In genomic region chr7:75190192-75190591, GRCm38 (mm10) we compare ENCODE assay signal across 27 mouse cellular contexts.
A peak's percentile ranks its signal among the peaks of the same experiment; 100 is the strongest.
DNase-seq lines count a peak whose midpoint lies in the region; ATAC-seq and TF ChIP-seq lines count a peak whose summit lies in the region.
"Had no signal": no experiment of that assay in that cellular context is flagged by ENCODE, and none has a peak within 500 bp of the region (broad histone marks: within the 10 kb centered on the region; RNA-seq: fewer than 3 reads in every experiment).

No protein-coding gene starts in this region.

- ATAC-seq in megakaryocyte progenitor cell, adult 5-6 weeks (replicated peaks; ENCODE audit: poor library complexity), result peak; percentile 29; the same call in 1 of the 2 replicates
- ATAC-seq: forebrain, embryonic 16.5 days; midbrain, embryonic 15.5 days; Patski had no signal

- TF ChIP-seq EP300 in CH12.LX (IDR thresholded peaks at IDR 0.05; ENCODE audit: low read length), result no peak

- H3K4me3 ChIP-seq in CH12.LX (replicated peaks in 1 of 3; ENCODE audit: low read depth in 2 of 3, low read length in 2 of 3, poor library complexity in 1 of 3), result no peak overlapping the region
- no peak overlapping the region for H3K4me3 ChIP-seq in thymus, adult 2 months (ENCODE audit: control insufficient read depth, insufficient read depth, low read length)
- H3K4me3 ChIP-seq: forebrain, embryonic 10.5 days; heart, embryonic 13.5 days; limb, embryonic 15.5 days; midbrain, embryonic 15.5 days; myocyte had no signal

- H3K4me1 ChIP-seq in CH12.LX (ENCODE audit: control insufficient read depth in 1 of 2, insufficient read depth in 2 of 2), result peaks cover 3 to 6% of the 10 kb centered on the region in 2 experiments; a peak in 3 of 4 replicates
- H3K4me1 ChIP-seq in thymus, adult 2 months (replicated peaks; ENCODE audit: control insufficient read depth, insufficient read depth, low read length), result no peaks in the 10 kb centered on the region
- H3K4me1 ChIP-seq: forebrain, embryonic 10.5 days; heart, embryonic 13.5 days; limb, embryonic 15.5 days; midbrain, embryonic 15.5 days had no signal

- TF ChIP-seq RAD21 in CH12.LX (IDR thresholded peaks at IDR 0.05; ENCODE audit: low read depth, low read length), result no peak

- H3K36me3 ChIP-seq in CH12.LX (replicated peaks in 1 of 2; ENCODE audit: control insufficient read depth in 1 of 2, insufficient read depth in 1 of 2, low read length in 1 of 2), result no peaks in the 10 kb centered on the region
- no peaks in the 10 kb centered on the region for H3K36me3 ChIP-seq in thymus, adult 2 months (ENCODE audit: control insufficient read depth, insufficient read depth, low read length)
- H3K36me3 ChIP-seq: forebrain, embryonic 10.5 days; G1E; heart, embryonic 13.5 days; limb, embryonic 15.5 days; midbrain, embryonic 15.5 days had no signal

- TF ChIP-seq POLR2A in CH12.LX (IDR thresholded peaks at IDR 0.05; ENCODE audit: low read depth, low read length), result no peak
- TF ChIP-seq POLR2A in thymus, adult 2 months (IDR thresholded peaks at IDR 0.05; ENCODE audit: control insufficient read depth, extremely low read depth, insufficient read depth, low read length, poor library complexity), result no peak

- DNase-seq in adrenal gland, adult 2 months, result peak; percentile 39
- no peak for DNase-seq in adrenal gland, adult 18-20 months (ENCODE audit: low spot score in 2 of 2)
- no peak for DNase-seq in CH12.LX (ENCODE audit: extremely low read depth)
- peak; percentile 58 for DNase-seq in brain, adult 2 months (ENCODE audit: low read depth, low spot score)
- DNase-seq in thymus, adult 2 months, result no peak
- no peak for DNase-seq in natural killer cell, adult 2 months (ENCODE audit: low spot score in 2 of 2)
- DNase-seq: cerebellum, adult 9-11 months; gastrocnemius, postnatal 10 days; heart, adult 18-20 months; heart, postnatal 14 days; kidney, adult 8-10 months; layer of hippocampus, postnatal 36 days; left cerebral cortex, postnatal 4 days; lung, embryonic 14.5 days; thymus, adult 18-20 months; thymus, postnatal 4 days had no signal

- WGBS in thymus, adult 2 months, result 15% methylated on average over 3 of the region's 3 CpGs

- no peak overlapping the region for H3K9ac ChIP-seq in CH12.LX (ENCODE audit: insufficient read depth, low read depth)
- H3K9ac ChIP-seq: heart, embryonic 13.5 days; hindbrain, embryonic 14.5 days; limb, embryonic 15.5 days; liver, embryonic 14.5 days; lung, embryonic 14.5 days; midbrain, embryonic 15.5 days had no signal

- no peak for TF ChIP-seq CTCF in CH12.LX (conservative IDR thresholded peaks at IDR 0.05 in 1 of 2, IDR thresholded peaks at IDR 0.05 in 1 of 2; ENCODE audit: low read depth in 2 of 2, low read length in 2 of 2)
- no peak for TF ChIP-seq CTCF in thymus, adult 2 months (IDR thresholded peaks at IDR 0.05; ENCODE audit: borderline replicate concordance, control insufficient read depth, extremely low read depth, insufficient read depth, low read length, poor library complexity)

- no peak overlapping the region for H3K27ac ChIP-seq in CH12.LX (ENCODE audit: insufficient read depth, low read depth)
- no peak overlapping the region for H3K27ac ChIP-seq in thymus, adult 2 months (ENCODE audit: control insufficient read depth, insufficient read depth, low read length)
- H3K27ac ChIP-seq: forebrain, embryonic 10.5 days; heart, embryonic 13.5 days; hindbrain, embryonic 14.5 days; limb, embryonic 15.5 days; liver, embryonic 14.5 days; midbrain, embryonic 15.5 days had no signal

- H3K4me2 ChIP-seq in CH12.LX (ENCODE audit: insufficient read depth, low read depth, poor library complexity, severe bottlenecking), result peak overlapping the region; percentile 32; the same call in 1 of the 2 replicates
- H3K4me2 ChIP-seq: heart, embryonic 13.5 days; hindbrain, embryonic 14.5 days; limb, embryonic 15.5 days; lung, embryonic 14.5 days; midbrain, embryonic 15.5 days had no signal

- no peaks in the 10 kb centered on the region for H3K9me3 ChIP-seq in CH12.LX (replicated peaks; ENCODE audit: low read length)
- H3K9me3 ChIP-seq: forebrain, embryonic 10.5 days; heart, embryonic 13.5 days; limb, embryonic 15.5 days; midbrain, embryonic 15.5 days had no signal

- no peaks in the 10 kb centered on the region for H3K27me3 ChIP-seq in CH12.LX (replicated peaks)
- H3K27me3 ChIP-seq in thymus, adult 2 months (ENCODE audit: control insufficient read depth, insufficient read depth, low read length), result no peaks in the 10 kb centered on the region
- H3K27me3 ChIP-seq: heart, embryonic 13.5 days; limb, embryonic 15.5 days; midbrain, embryonic 15.5 days; Patski had no signal

- H3K79me2 ChIP-seq in CH12.LX (replicated peaks; ENCODE audit: control insufficient read depth, extremely low read depth, insufficient read depth, poor library complexity, severe bottlenecking), result no peaks in the 10 kb centered on the region

- in situ Hi-C loops in CH12.LX (cut with MboI; ENCODE audit: low pct_ligation_motif_present, low pct_unique_long_range_greater_than_20kb, low sequenced_read_pairs), result no loop called here

- dilution Hi-C loops in CH12.LX (cut with MboI; ENCODE audit: extremely low pct_ligation_motif_present, extremely low pct_unique_long_range_greater_than_20kb, low sequenced_read_pairs), result no loop called here

TF ChIP-seq in CH12.LX, 34 proteins besides CTCF, POLR2A, EP300 and RAD21:
- TF ChIP-seq MEF2A (IDR thresholded peaks at IDR 0.05; ENCODE audit: borderline replicate concordance, low read depth, low read length) (no peak), CHD2 (IDR thresholded peaks at IDR 0.05; ENCODE audit: low read length) (no peak), USF2 (conservative IDR thresholded peaks at IDR 0.05; ENCODE audit: low read depth, low read length) (no peak), MAFK (IDR thresholded peaks at IDR 0.05; ENCODE audit: insufficient replicate concordance, low read length) (peak; percentile 84)

Comparison
In these comparisons a context has a peak if more than half of its experiments do, and no peak if none do; other contexts are left out.
1. DNase-seq: peak in adrenal gland, adult 2 months (single experiment) and brain, adult 2 months (single experiment); none in adrenal gland, adult 18-20 months (0 of 2), CH12.LX (single experiment), thymus, adult 2 months (single experiment) and natural killer cell, adult 2 months (0 of 2).